Mouse (Mus musculus) adrenal gland, postnatal 25 days (tissue): ENCODE measurements around the gene Best2. TPM values are rescaled to one million over a fixed set of nuclear protein-coding genes. Genes with fewer than 3 reads are reported as not detected.

Source experiments
- DNase-seq: peaks from one replicate; pipeline ENCODE4 v3.0.0; 2021; ENCODE audit warnings: mixed read lengths
- long read RNA-seq: library from polyadenylated mRNA; stranded (forward); transcript quantifications from one replicate; pipeline ENCODE4 v2.0.0, GENCODE M21; 2021
- total RNA-seq: library from RNA; stranded (reverse); gene quantifications from 2 replicates; pipeline ENCODE4 v1.2.3, GENCODE M21; 2021

Gene Best2
- total RNA-seq, result not detected in 2 replicates
- long read RNA-seq, result 0 reads

GRCm38 (mm10) chr8:85014431-85014830 lies at the start of gene Best2:
TSS of gene Best2 (minus strand) at chr8:85014531.
- DNase-seq, result no peak

- no peak for DNase-seq
These were observed 48.3 kb upstream of the Best2 start for GRCm38 (mm10) chr8:85062603-85063002.

GRCm38 (mm10) chr8:85059879-85060616 lies 45.7 kb upstream of the Best2 start, which contains the start of gene Fbxw9:
TSS of gene Fbxw9 (plus strand) at chr8:85060055.
- DNase-seq, result peak; percentile 84

GRCm38 (mm10) chr8:85057367-85057766 lies 43.0 kb upstream of the Best2 start:
- DNase-seq, result no peak

- no peak for DNase-seq
These were observed 29.3 kb upstream of the Best2 start for GRCm38 (mm10) chr8:85043619-85044018.

GRCm38 (mm10) chr8:85037681-85038531 lies 23.6 kb upstream of the Best2 start:
- DNase-seq, result peak; percentile 60

- DNase-seq, result no peak
These were observed 23.0 kb upstream of the Best2 start for GRCm38 (mm10) chr8:85037366-85037680.

DNA sequence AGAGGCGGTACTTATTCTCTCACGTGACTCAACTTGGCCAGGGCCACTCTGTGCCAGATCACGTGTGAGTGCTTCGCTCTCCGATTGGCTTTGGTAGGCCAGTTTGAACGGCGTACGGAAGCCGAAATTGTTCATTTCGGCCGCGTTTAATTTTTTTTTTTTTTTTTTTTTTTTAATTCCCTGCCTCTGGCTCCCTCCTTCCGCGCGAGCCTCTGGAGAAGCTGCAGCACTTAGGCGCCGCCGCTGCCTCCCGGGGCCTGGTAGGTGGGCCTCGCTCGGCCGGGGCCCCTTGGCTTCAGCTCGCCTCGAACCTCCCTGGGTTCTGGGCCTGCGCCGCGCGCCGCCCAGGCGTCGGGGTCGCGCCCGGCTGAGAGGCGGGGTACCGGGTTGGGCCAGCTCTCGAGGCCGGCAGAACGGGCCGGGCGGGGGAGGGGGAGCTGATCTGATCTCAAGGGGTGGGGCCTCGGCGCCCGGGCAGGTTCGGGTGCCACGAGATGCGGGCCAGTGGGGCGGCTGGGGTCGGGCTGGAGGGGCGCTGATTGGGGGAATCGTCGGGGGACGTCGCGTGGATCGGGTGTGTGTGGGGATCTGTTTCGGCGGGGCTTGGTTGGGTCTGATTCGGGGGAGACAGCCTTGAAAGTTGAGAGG lies 22.5 kb upstream of the Best2 start, which contains the start of gene Tnpo2:
TSS of gene Tnpo2 (plus strand) at position 198 of the 648 bp plus-strand sequence.
- DNase-seq, result peak; percentile 91

- DNase-seq, result no peak
These were observed 22.0 kb upstream of the Best2 start for GRCm38 (mm10) chr8:85036381-85036717.

GRCm38 (mm10) chr8:85035728-85036310 lies 21.5 kb upstream of the Best2 start:
- no peak for DNase-seq

DNA sequence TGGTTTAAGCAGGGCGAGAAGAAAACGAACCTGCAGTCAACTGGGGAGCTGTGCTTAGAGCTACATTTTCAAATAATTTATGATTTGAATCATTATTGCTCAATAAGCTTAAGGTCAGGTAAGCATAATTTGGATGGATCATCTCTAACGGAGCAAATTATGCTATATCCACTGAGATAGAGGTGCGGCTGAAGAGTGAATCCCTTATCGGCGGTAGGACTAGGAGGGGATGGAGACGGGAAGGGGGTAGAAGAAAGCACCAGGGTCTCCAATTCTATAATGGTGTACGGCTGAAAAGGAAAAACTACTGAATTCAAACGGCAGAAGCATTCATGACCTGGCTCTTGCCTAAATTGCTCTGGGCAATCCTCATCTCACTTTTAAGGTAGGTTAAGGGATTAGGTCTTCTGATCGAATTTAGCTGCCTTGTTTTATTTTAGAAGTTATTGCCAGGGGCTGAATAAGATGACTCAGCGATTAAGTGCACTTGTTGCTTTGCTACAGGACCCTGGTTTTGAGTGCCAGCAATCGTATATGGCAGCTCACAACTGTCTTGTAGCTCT lies 20.9 kb upstream of the Best2 start:
- DNase-seq, result no peak

- DNase-seq, result peak; percentile 75
These were observed 20.4 kb upstream of the Best2 start for GRCm38 (mm10) chr8:85034764-85035163.

DNA sequence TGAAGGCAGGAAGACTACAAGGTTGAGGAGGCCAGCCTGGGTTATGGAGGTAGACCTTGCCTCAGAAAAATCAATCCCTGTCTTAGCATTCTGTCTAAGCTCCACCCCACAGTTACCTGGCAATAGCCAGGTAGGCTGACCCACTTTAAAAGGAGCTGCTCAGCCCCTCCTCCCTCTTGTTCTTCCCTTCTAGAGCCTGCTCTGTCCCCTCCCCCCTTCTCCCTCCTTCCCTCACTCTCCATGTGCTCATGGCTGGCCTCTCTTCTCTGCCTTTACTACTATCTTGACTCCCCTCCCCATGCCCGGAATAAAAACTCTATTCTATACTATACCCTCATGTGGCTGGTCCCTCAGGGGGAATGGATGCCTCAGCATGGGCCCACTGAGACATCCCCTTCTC lies 19.5 kb upstream of the Best2 start:
- DNase-seq, result no peak

DNA sequence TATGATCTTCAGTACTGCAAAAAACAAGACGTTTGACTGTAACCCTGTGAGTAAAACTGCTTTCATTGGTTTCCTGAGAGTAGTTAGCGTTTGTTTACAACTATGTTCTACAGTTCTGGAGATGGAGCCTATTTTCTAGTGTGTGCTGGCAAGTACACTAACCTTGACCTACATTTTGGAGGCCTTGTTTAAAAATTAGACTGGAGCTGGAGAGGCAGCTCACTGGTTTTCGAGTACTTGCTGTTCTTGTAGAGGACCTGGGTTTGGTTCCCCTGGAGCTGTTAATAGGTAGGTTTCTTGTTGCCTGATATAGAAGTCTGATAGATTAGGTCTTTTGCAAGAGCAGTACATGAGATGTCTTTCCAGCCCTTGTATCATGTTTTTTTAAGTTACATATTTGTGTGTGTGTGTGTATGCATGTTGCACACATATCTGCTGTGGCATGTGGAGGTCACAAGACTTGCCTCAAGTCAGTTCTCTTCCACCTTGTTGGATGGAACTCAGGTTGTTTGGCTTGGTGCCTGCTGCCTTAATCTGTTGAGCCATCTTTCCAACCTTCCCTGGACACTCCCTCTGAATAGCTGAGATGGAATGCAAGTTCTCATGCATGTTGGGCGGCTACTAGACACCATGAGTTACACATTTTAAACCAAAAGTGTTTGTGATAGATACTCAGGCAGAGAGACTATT lies 18.4 kb upstream of the Best2 start:
- DNase-seq, result no peak

GRCm38 (mm10) chr8:85029271-85029670 lies 14.9 kb upstream of the Best2 start:
- DNase-seq, result no peak

DNA sequence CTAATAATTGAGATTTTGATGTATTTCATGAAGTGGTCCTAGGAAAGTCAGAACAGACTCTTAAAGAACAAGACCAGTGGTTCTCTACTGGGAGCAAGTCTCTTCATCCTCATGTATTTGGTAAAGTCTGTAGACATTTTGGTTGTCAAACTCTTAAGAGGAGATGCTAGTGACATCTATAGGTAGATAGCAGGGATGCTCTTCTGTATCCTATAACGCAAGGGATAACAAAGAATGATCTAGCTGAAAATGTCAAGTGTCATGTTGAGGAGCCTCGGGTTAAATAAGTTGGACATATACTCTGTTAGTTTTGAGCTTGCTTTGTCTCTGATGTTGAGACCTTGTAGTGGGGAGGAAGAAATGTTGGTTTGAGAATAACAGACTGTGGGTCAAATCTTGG lies 13.6 kb upstream of the Best2 start:
- DNase-seq, result no peak

DNA sequence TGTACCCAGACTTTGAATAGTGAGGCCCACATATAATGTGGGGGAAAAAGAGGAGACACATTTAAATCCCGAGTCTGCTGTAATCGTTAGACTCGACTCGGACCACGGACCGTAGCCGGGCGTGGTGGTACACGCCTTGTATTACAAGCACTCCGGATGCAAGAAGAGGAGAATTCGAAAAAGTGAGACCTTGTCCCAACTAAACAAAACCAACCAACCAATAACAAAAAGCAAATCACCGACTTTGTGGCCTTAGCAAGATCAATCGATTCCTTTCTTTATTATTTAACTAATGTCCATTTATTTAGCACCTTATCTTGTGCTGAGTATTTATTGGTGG lies 13.2 kb upstream of the Best2 start:
- DNase-seq, result no peak

GRCm38 (mm10) chr8:85026670-85027515 lies 12.6 kb upstream of the Best2 start, which contains the start of gene Trir:
TSS of gene Trir (plus strand) at chr8:85026823.
- peak; percentile 95 for DNase-seq

DNA sequence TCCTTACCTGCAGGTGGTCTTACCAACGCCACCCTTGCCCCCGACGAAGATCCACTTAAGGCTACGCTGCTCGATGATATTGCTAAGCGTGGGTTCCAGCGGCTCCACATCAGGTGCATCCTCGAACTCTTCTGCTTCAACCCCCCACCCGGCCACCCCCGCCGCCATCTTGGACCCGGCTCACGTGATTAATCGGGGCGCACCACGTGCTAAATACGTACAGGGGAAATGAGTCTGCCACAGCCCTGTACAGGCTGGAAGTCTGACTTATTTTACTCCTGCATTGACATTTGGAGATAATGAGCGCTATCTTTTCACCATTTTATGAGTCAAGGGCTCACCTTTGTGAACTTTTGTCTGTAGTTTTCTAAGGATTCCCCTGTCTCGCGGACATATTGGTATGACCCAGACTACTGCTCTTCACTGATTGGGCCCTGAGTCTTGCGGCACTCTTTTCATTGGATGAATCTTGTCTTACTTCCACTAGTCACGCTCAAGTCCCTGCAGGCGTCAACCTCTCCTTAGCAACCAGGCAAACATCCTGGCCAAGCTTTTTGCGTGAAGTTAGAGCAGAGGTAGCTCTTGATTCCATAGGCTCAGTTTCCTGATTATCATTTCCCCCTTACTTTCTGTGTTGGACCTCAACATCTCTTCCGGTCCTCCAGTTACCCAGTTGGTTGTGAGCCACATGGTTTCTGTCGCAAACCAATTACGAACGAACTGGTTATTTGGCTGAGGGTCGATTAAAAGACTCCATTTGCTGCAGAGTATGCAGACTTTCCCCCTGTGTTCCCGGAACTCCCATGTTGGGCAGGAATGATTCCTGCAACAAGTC lies 11.0 kb upstream of the Best2 start, which contains the start of gene Asna1:
TSS of gene Asna1 (minus strand) at position 184 of the 835 bp plus-strand sequence.
- DNase-seq, result peak; percentile 80

- no peak for DNase-seq
These were observed 9.5 kb upstream of the Best2 start for GRCm38 (mm10) chr8:85023846-85024245.
